Mouse (Mus musculus) cerebellum, adult 2 months (tissue): ENCODE measurements around the gene Carm1. TPM values are rescaled to one million over a fixed set of nuclear protein-coding genes. Genes with fewer than 3 reads are reported as not detected.
A peak's percentile ranks its signal among the peaks of the same experiment; 100 is the strongest.

ENCODE experiments used
- DNase-seq, 2 experiments: peaks; one replicate each; pipeline ENCODE4 v3.0.0; 2021
- H3K27ac ChIP-seq: fragments of 200-500 bp; 2 replicates; pipeline ENCODE4 v1.5.1; 2012; ENCODE audit warnings: low read length, control low read depth, inconsistent platforms; ENCODE audit not compliant: insufficient read depth
- H3K27me3 ChIP-seq: fragments of 200-500 bp; 2 replicates; pipeline ENCODE4 v1.6.1; 2012; ENCODE audit warnings: inconsistent platforms, mild to moderate bottlenecking, low read length, moderate library complexity; ENCODE audit not compliant: control insufficient read depth, insufficient read depth
- H3K4me1 ChIP-seq: fragments of 200-500 bp; 2 replicates; pipeline ENCODE4 v1.6.1; 2011; ENCODE audit warnings: low read length; ENCODE audit not compliant: control insufficient read depth, insufficient read depth
- H3K4me3 ChIP-seq: fragments of 200-500 bp; replicated peaks from 2 replicates; pipeline ENCODE3; 2011; ENCODE audit warnings: mild to moderate bottlenecking, low read depth, low read length, control low read depth; ENCODE audit not compliant: insufficient read depth
- CTCF ChIP-seq: fragments of 200-500 bp; IDR thresholded peaks from 2 replicates; pipeline ENCODE4 v1.5.1; 2011; ENCODE audit warnings: low read depth, mild to moderate bottlenecking, control low read depth, low read length, moderate library complexity, borderline replicate concordance; ENCODE audit not compliant: insufficient read depth
- POLR2A ChIP-seq: fragments of 200-500 bp; IDR thresholded peaks from 2 replicates; pipeline ENCODE4 v1.6.1; 2011; ENCODE audit warnings: low read length, control low read depth, borderline replicate concordance; ENCODE audit not compliant: insufficient read depth
- WGBS: fragments of 180-500 bp; shearing (Covaris S2); methylation state at CpG from one replicate; pipeline ENCODE4 v1.1.7; 2018; 5-methylcytosine and 5-hydroxymethylcytosine counted together
- polyA plus RNA-seq: library from polyadenylated mRNA; depleted of rRNA; stranded (reverse); fragments of >200 nt; gene quantifications from 2 replicates; pipeline ENCODE4 v1.2.3, GENCODE M21; 2012; rRNA removed

Carm1 gene
- polyA plus RNA-seq, 1 experiment, result 51.0 TPM

GRCm38 (mm10) chr9:21626571-21626970 is 79.9 kb downstream of the Carm1 start:
- DNase-seq, result no peak
- TF ChIP-seq CTCF, result peak; percentile 10; the same call in 1 of the 2 replicates
- no peak for TF ChIP-seq POLR2A
- Histone ChIP-seq H3K4me3 (no peak overlapping the region), H3K4me1 (peaks cover 18% of the 10 kb centered on the region), H3K27me3 (no peaks in the 10 kb centered on the region), H3K27ac (no peak overlapping the region)

GRCm38 (mm10) chr9:21627145-21627795 is 80.6 kb downstream of the Carm1 start:
- Histone ChIP-seq H3K4me3 (no peak overlapping the region), H3K4me1 (peaks cover 18% of the 10 kb centered on the region), H3K27ac (0 out of 2 replicates have a peak overlapping the region, but pooled peaks have one; percentile 59), H3K27me3 (no peaks in the 10 kb centered on the region)
- WGBS, result 36% methylated on average over 5 of the region's 5 CpGs
- no peak for TF ChIP-seq CTCF
- no peak for TF ChIP-seq POLR2A
- DNase-seq, result no peak

GRCm38 (mm10) chr9:21630673-21631072 is 84.0 kb downstream of the Carm1 start:
- H3K27me3 ChIP-seq, result no peaks in the 10 kb centered on the region
- peaks cover 38% of the 10 kb centered on the region for H3K4me1 ChIP-seq
- DNase-seq, result peak; percentile 66 to 67
- H3K4me3 ChIP-seq, result no peak overlapping the region
- TF ChIP-seq CTCF (peak; percentile 56; the same call in 1 of the 2 replicates), POLR2A (no peak)
- WGBS, result 55% methylated on average over 3 of the region's 3 CpGs
- H3K27ac ChIP-seq, result no peak overlapping the region

- no peak for DNase-seq
- 41% methylated on average over 3 of the region's 3 CpGs for WGBS
- H3K4me3 ChIP-seq, result no peak overlapping the region
- H3K27ac ChIP-seq, result no peak overlapping the region
- H3K4me1 ChIP-seq, result peaks cover 48% of the 10 kb centered on the region
- no peaks in the 10 kb centered on the region for H3K27me3 ChIP-seq
- TF ChIP-seq CTCF, result no peak
- TF ChIP-seq POLR2A, result no peak
Observed at GRCm38 (mm10) chr9:21633106-21633505, 86.4 kb downstream of the Carm1 start.

GRCm38 (mm10) chr9:21635639-21636038 is 88.9 kb downstream of the Carm1 start:
- H3K27ac ChIP-seq, result peak overlapping the region; percentile 49
- 5% methylated on average over 7 of the region's 7 CpGs for WGBS
- no peak overlapping the region for H3K4me3 ChIP-seq
- peaks cover 61% of the 10 kb centered on the region for H3K4me1 ChIP-seq
- DNase-seq, result peak; percentile 51 to 61
- H3K27me3 ChIP-seq, result no peaks in the 10 kb centered on the region
- TF ChIP-seq POLR2A (no peak), CTCF (no peak)

GRCm38 (mm10) chr9:21639031-21639430 is 92.3 kb downstream of the Carm1 start:
- Histone ChIP-seq H3K4me3 (no peak overlapping the region), H3K27me3 (no peaks in the 10 kb centered on the region), H3K27ac (peak overlapping the region; percentile 56), H3K4me1 (peaks cover 46% of the 10 kb centered on the region)
- peak; percentile 68 to 72 for DNase-seq
- TF ChIP-seq CTCF (no peak), POLR2A (no peak)
- 12% methylated on average over 11 of the region's 11 CpGs for WGBS

Other genes starting within 250 kb of the Carm1 start
- 1.6 and 1.8 TPM in 2 replicates for gene Ap1m2, start 234.6 kb upstream of the Carm1 start, polyA plus RNA-seq
- 67.7 and 70.3 TPM in 2 replicates for gene Slc44a2, start 226.2 kb upstream of the Carm1 start, polyA plus RNA-seq
- gene Ilf3, start 179.0 kb upstream of the Carm1 start, polyA plus RNA-seq, result 81.0 and 81.1 TPM in 2 replicates
- gene Qtrt1, start 135.1 kb upstream of the Carm1 start, polyA plus RNA-seq, result 37.5 and 39.5 TPM in 2 replicates
- gene Dnm2, start 122.0 kb upstream of the Carm1 start, polyA plus RNA-seq, result 66.9 and 68.6 TPM in 2 replicates
- 25.9 and 26.4 TPM in 2 replicates for gene Tmed1, start 36.6 kb upstream of the Carm1 start, polyA plus RNA-seq
- gene AB124611, start 20.7 kb upstream of the Carm1 start, polyA plus RNA-seq, result 0.28 and 0.29 TPM in 2 replicates
- gene Timm29, start 45.8 kb downstream of the Carm1 start, polyA plus RNA-seq, result 53.1 and 53.4 TPM in 2 replicates
- gene Yipf2, start 45.9 kb downstream of the Carm1 start, polyA plus RNA-seq, result 30.9 and 31.3 TPM in 2 replicates
- gene Smarca4, start 69.3 kb downstream of the Carm1 start, polyA plus RNA-seq, result 88.8 and 96.7 TPM in 2 replicates
- gene Ldlr, start 176.6 kb downstream of the Carm1 start, polyA plus RNA-seq, result 34.1 and 34.2 TPM in 2 replicates
- 3.8 TPM in 2 replicates for gene Spc24, start 213.4 kb downstream of the Carm1 start, polyA plus RNA-seq